Mouse (Mus musculus): ENCODE measurements around the gene Gm11232. TPM values are rescaled to one million over a fixed set of nuclear protein-coding genes. Genes with fewer than 3 reads are reported as not detected.

The Gm11232 gene
- total RNA-seq (2014; rRNA removed) (2.2 TPM in 1 of 2 replicates, not detected in the other), polyA plus RNA-seq (2015; fragmentation: Nextera tagmentation; extraction: Ambion mirVana) (not detected in 2 replicates)

DNA sequence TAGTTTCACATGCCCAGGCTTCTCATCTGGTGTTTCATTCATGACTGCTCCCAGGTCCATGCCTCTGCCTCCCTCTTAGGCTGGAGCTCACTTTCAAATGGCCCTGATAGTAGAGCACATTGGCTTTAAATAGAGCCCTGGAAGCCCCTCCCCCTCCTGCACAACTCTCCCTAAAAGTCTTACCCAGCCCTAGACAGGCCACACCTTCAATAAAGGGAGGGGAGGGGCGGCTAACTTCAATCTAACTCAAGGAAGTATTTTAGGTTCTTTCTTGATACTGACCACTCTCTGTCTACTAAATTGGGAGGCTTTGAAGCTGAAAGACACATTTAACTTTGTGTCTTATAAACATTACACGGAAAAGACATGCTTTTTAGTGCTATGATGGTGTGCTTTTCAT, at the start of gene Gm11232:
TSS of gene Gm11232 (minus strand) at position 101 of the 400 bp plus-strand sequence.
- no peak within 1 kb of the TSS for H3K9ac ChIP-seq (replicated peaks; ENCODE audit: low read length, poor library complexity, severe bottlenecking)
- H3K36me3 ChIP-seq (ENCODE audit: insufficient read depth, low read length): no peaks in the 10 kb centered on the region
- H3K9me3 ChIP-seq (ENCODE audit: low read length): no peaks in the 10 kb centered on the region
- WGBS: 81% methylated on average over 2 of the region's 2 CpGs
- no peak within 1 kb of the TSS for H3K4me3 ChIP-seq (ENCODE audit: low read depth, low read length)
- no peak for ATAC-seq (ENCODE audit: low FRiP score)
- DNase-seq (ENCODE audit: low spot score): no peak
- no peaks in the 10 kb centered on the region for H3K4me1 ChIP-seq (ENCODE audit: insufficient read depth, low read length)
- no peak within 1 kb of the TSS for H3K4me2 ChIP-seq (ENCODE audit: low read depth, low read length, poor library complexity, severe bottlenecking)
- H3K27me3 ChIP-seq (ENCODE audit: insufficient read depth, low read length): no peaks in the 10 kb centered on the region
- no peak within 1 kb of the TSS for H3K27ac ChIP-seq (ENCODE audit: low read depth, low read length)
- TF ChIP-seq CTCF (IDR thresholded peaks at IDR 0.05): no peak

DNA sequence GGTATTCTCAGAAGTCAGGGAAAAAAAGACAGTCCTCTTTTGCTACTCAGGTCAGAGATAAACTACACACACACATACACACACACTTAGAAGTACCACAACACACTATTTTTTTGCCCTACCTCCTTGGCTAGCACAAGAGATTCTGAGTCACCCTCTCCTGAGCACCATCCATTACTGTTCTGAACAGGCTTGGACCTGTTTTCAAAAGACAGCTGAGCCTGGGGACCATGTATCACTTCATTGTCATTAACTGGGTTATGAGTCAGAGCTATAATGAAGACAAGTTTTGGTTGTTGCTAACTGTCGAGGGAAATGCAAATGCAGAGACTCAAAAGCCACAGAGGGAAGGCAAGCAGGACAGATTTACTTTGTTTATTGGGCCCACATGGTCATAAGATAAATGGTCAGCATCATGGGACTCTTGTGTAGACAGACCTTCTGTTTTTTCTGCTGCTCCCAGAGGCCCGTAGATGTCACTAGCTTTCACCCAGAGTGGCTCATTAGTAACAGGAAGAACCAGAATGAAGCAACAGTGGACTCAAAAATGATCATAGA, 48.3 kb upstream of the Gm11232 start:
- Histone ChIP-seq H3K27ac (ENCODE audit: low read depth, low read length) (no peak overlapping the region), H3K4me2 (ENCODE audit: low read depth, low read length, poor library complexity, severe bottlenecking) (no peak overlapping the region), H3K27me3 (ENCODE audit: insufficient read depth, low read length) (no peaks in the 10 kb centered on the region), H3K4me3 (ENCODE audit: low read depth, low read length) (no peak overlapping the region), H3K9ac (replicated peaks; ENCODE audit: low read length, poor library complexity, severe bottlenecking) (no peak overlapping the region), H3K4me1 (ENCODE audit: insufficient read depth, low read length) (no peaks in the 10 kb centered on the region), H3K36me3 (ENCODE audit: insufficient read depth, low read length) (no peaks in the 10 kb centered on the region), H3K9me3 (ENCODE audit: low read length) (no peaks in the 10 kb centered on the region)
- no peak for TF ChIP-seq CTCF (IDR thresholded peaks at IDR 0.05)
- ATAC-seq (ENCODE audit: low FRiP score): no peak
- 78% methylated on average over 2 of the region's 2 CpGs for WGBS
- DNase-seq (ENCODE audit: low spot score): no peak

DNA sequence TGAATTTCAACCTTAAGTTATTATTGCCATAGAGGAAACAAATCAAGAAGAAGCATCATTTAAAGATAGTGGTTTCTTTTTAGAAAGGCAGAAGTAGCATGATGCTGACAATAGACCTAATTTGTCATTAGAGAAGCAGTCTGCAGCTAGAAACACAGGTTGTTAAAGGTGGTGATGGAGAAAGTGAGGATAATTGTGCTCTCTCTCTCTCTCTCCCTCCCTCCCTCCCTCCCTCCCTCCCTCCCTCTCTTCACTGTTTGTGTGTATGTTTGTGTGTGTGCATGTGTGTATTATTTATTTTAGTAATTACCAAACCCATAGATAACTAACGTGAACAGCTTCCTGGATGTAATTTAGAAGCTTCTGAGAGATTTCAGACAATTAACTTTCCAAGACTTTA, 7.8 kb upstream of the Gm11232 start:
- Histone ChIP-seq H3K9ac (replicated peaks; ENCODE audit: low read length, poor library complexity, severe bottlenecking) (no peak overlapping the region), H3K36me3 (ENCODE audit: insufficient read depth, low read length) (no peaks in the 10 kb centered on the region), H3K4me2 (ENCODE audit: low read depth, low read length, poor library complexity, severe bottlenecking) (no peak overlapping the region), H3K27me3 (ENCODE audit: insufficient read depth, low read length) (no peaks in the 10 kb centered on the region), H3K4me1 (ENCODE audit: insufficient read depth, low read length) (no peaks in the 10 kb centered on the region), H3K9me3 (ENCODE audit: low read length) (no peaks in the 10 kb centered on the region), H3K4me3 (ENCODE audit: low read depth, low read length) (no peak overlapping the region), H3K27ac (ENCODE audit: low read depth, low read length) (no peak overlapping the region)
- DNase-seq (ENCODE audit: low spot score) (no peak), ATAC-seq (ENCODE audit: low FRiP score) (no peak)
- 83% methylated on average over 1 of the region's 1 CpGs for WGBS
- TF ChIP-seq CTCF (IDR thresholded peaks at IDR 0.05): no peak

DNA sequence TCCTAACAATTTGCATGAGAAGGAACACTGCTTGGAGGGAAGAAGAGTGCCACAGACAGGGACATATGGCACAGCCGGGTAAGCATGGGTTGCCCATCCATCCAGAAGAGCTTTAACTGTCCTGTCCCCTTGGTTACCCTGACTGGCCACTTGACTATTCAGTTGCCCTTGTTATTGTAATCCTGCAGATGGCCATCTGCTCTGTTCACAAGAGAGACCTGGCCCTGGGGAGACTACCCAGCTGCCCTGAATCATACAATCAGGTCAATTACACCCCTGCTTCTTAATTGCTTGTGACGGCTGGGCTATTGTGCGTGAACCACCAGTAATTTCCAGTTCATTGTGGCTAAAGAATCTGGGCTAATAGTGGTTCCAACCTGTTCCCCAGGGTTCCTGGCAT, 7.3 kb upstream of the Gm11232 start:
- peak; percentile 85; the same call in 1 of the 2 replicates for ATAC-seq (ENCODE audit: low FRiP score)
- WGBS: 22% methylated on average over 3 of the region's 3 CpGs

DNA sequence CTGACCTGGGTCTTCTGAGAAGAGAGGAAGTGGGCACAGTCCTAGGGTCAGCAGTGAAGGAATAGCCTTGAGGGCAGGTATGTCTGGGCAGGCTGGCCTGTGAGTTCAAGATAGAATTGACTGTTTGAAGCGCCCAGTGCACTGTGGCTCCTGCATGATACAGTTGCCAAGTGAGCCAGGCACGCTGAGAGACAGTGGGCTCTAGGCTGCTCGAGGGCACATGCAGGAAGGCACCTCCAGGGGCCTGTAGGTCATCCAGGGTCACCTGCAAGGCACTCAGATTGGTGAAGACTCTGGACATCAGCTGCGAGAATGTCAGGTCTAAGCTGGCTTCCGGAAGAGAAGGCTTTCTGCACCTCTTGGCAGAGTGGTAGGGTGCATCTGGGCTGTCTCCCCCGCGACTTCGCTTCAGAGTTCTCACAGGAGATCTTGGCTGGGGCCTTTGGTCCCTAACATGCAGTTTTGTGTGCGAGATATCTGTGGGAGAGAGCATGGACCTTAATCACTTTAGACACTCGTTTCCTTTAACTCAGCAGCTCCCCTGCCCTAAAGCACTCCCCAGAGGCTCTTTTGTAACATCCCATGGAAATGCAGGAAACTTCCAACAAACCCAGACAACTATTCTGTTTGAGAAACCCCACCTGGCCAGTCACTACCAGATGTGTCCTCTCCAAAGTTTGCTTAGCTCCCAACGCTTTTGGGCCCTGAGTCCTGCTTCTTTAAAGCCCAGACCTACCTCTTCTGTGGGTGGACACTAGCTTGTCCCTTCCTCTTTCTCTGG, 1.1 kb downstream of the Gm11232 start:
- 86% methylated on average over 11 of the region's 11 CpGs for WGBS

More for the DNA sequence above, 7.3 kb upstream of the Gm11232 start:
- H3K4me2 ChIP-seq (ENCODE audit: low read depth, low read length, poor library complexity, severe bottlenecking): no peak overlapping the region
- no peaks in the 10 kb centered on the region for H3K9me3 ChIP-seq (ENCODE audit: low read length)
- no peak overlapping the region for H3K4me3 ChIP-seq (ENCODE audit: low read depth, low read length)
- no peaks in the 10 kb centered on the region for H3K36me3 ChIP-seq (ENCODE audit: insufficient read depth, low read length)
- TF ChIP-seq CTCF (IDR thresholded peaks at IDR 0.05): no peak
- no peak overlapping the region for H3K27ac ChIP-seq (ENCODE audit: low read depth, low read length)
- H3K4me1 ChIP-seq (ENCODE audit: insufficient read depth, low read length): no peaks in the 10 kb centered on the region
- no peak overlapping the region for H3K9ac ChIP-seq (replicated peaks; ENCODE audit: low read length, poor library complexity, severe bottlenecking)
- DNase-seq (ENCODE audit: low spot score): peak; percentile 94
- H3K27me3 ChIP-seq (ENCODE audit: insufficient read depth, low read length): no peaks in the 10 kb centered on the region

DNA sequence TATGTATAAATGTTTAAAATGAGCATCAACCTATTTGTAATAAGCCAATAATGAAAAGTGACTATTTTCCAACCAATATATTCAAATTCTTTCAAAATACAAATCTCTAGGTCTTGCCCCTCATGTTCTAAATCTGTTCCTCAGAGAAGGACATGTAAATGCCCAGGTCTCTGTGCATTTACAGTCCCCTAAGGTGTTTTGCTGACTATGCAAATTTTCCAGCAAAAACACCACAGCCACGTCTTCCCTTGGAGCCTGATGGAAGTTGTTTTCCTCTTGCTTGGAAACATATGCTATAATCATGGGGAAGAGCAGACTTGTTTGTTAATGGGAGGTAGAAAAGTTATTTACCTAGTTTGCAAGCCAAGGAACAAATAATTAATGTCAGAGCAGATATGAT, 12.0 kb downstream of the Gm11232 start:
- Histone ChIP-seq H3K9me3 (ENCODE audit: low read length) (no peaks in the 10 kb centered on the region), H3K9ac (replicated peaks; ENCODE audit: low read length, poor library complexity, severe bottlenecking) (no peak overlapping the region), H3K4me3 (ENCODE audit: low read depth, low read length) (no peak overlapping the region), H3K27me3 (ENCODE audit: insufficient read depth, low read length) (no peaks in the 10 kb centered on the region), H3K4me1 (ENCODE audit: insufficient read depth, low read length) (no peaks in the 10 kb centered on the region), H3K27ac (ENCODE audit: low read depth, low read length) (no peak overlapping the region), H3K36me3 (ENCODE audit: insufficient read depth, low read length) (no peaks in the 10 kb centered on the region), H3K4me2 (ENCODE audit: low read depth, low read length, poor library complexity, severe bottlenecking) (no peak overlapping the region)
- WGBS: 57% methylated on average over 1 of the region's 1 CpGs
- TF ChIP-seq CTCF (IDR thresholded peaks at IDR 0.05): no peak
- DNase-seq (ENCODE audit: low spot score): no peak
- no peak for ATAC-seq (ENCODE audit: low FRiP score)

More for the DNA sequence above, 1.1 kb downstream of the Gm11232 start:
- Histone ChIP-seq H3K27me3 (ENCODE audit: insufficient read depth, low read length) (no peaks in the 10 kb centered on the region), H3K4me2 (ENCODE audit: low read depth, low read length, poor library complexity, severe bottlenecking) (no peak overlapping the region), H3K9ac (replicated peaks; ENCODE audit: low read length, poor library complexity, severe bottlenecking) (no peak overlapping the region), H3K27ac (ENCODE audit: low read depth, low read length) (no peak overlapping the region), H3K4me1 (ENCODE audit: insufficient read depth, low read length) (no peaks in the 10 kb centered on the region), H3K36me3 (ENCODE audit: insufficient read depth, low read length) (no peaks in the 10 kb centered on the region), H3K4me3 (ENCODE audit: low read depth, low read length) (no peak overlapping the region), H3K9me3 (ENCODE audit: low read length) (no peaks in the 10 kb centered on the region)
- DNase-seq (ENCODE audit: low spot score) (no peak), ATAC-seq (ENCODE audit: low FRiP score) (no peak)
- TF ChIP-seq CTCF (IDR thresholded peaks at IDR 0.05): no peak
